Mouse (Mus musculus) embryo, embryonic 9.5 days (tissue): ENCODE measurements at regions not wholly inside any gene's neighbourhood (a gene's known extent, or its start where the extent isn't known, plus 50 kb on each side); places are given as distances from the start of the nearest gene placed in this dataset.
"Not testable (repeated sequence)": the region's sequence is repeated elsewhere in the genome, so short reads cannot be mapped to it uniquely, and the experiment has no call there.

Source experiments
- DNase-seq: peaks from one replicate; pipeline ENCODE4 v3.0.0-alpha.2; 2017; ENCODE audit errors: extremely low spot score

- DNase-seq, result no peak
Measured at GRCm38 (mm10) chr2:53619681-53620080, 428.2 kb downstream of the Arl6ip6 start.

GRCm38 (mm10) chr2:53632816-53633474 lies 441.4 kb downstream of the Arl6ip6 start:
- not testable (repeated sequence) for DNase-seq

- no peak for DNase-seq
Measured at GRCm38 (mm10) chr2:53668599-53669372, 416.6 kb downstream of the Rprm start.

- no peak for DNase-seq
Measured at GRCm38 (mm10) chr2:53680350-53681011, 404.9 kb downstream of the Rprm start.

GRCm38 (mm10) chr2:53682599-53682998 lies 402.8 kb downstream of the Rprm start:
- DNase-seq, result no peak

- no peak for DNase-seq
Measured at GRCm38 (mm10) chr2:53687281-53687680, 398.1 kb downstream of the Rprm start.

- no peak for DNase-seq
Measured at GRCm38 (mm10) chr2:53689223-53689880, 396.0 kb downstream of the Rprm start.

GRCm38 (mm10) chr2:53691580-53692118 lies 393.7 kb downstream of the Rprm start:
- DNase-seq, result no peak

GRCm38 (mm10) chr2:53711213-53711612 lies 374.1 kb downstream of the Rprm start:
- no peak for DNase-seq

- no peak for DNase-seq
Measured at GRCm38 (mm10) chr2:53713106-53713640, 372.2 kb downstream of the Rprm start.

GRCm38 (mm10) chr2:53715017-53715416 lies 370.3 kb downstream of the Rprm start:
- DNase-seq, result no peak

- DNase-seq, result no peak
Measured at GRCm38 (mm10) chr2:53723231-53723630, 362.1 kb downstream of the Rprm start.

GRCm38 (mm10) chr2:53728693-53729092 lies 356.7 kb downstream of the Rprm start:
- no peak for DNase-seq

GRCm38 (mm10) chr2:53730451-53730850 lies 354.9 kb downstream of the Rprm start:
- DNase-seq, result no peak

GRCm38 (mm10) chr2:53763486-53763885 lies 321.9 kb downstream of the Rprm start:
- no peak for DNase-seq

- not testable (repeated sequence) for DNase-seq
Measured at GRCm38 (mm10) chr2:53782035-53782434, 303.3 kb downstream of the Rprm start.

- DNase-seq, result not testable (repeated sequence)
Measured at GRCm38 (mm10) chr2:53788599-53788998, 296.8 kb downstream of the Rprm start.

- DNase-seq, result no peak
Measured at GRCm38 (mm10) chr2:53796605-53797004, 288.7 kb downstream of the Rprm start.

- DNase-seq, result no peak
Measured at GRCm38 (mm10) chr2:53803666-53804065, 281.7 kb downstream of the Rprm start.

GRCm38 (mm10) chr2:53850815-53851528 lies 234.4 kb downstream of the Rprm start:
- no peak for DNase-seq
